Mouse (Mus musculus): ENCODE measurements around the gene Zfp704.

The Zfp704 gene

GRCm38 (mm10) chr3:9557778-9558560 lies 51.9 kb downstream of the Zfp704 start:
- in situ Hi-C loops (cut with MboI, MseI) = no loop called here

- in situ Hi-C loops (cut with MboI, MseI) = no loop called here
These were observed 53.7 kb downstream of the Zfp704 start for GRCm38 (mm10) chr3:9556137-9556536.

- in situ Hi-C loops (cut with MboI, MseI) = no loop called here
These were observed 55.0 kb downstream of the Zfp704 start for GRCm38 (mm10) chr3:9554916-9555315.

- in situ Hi-C loops (cut with MboI, MseI) = no loop called here
These were observed 57.6 kb downstream of the Zfp704 start for GRCm38 (mm10) chr3:9552332-9552731.

- in situ Hi-C loops (cut with MboI, MseI) = no loop called here
These were observed 59.0 kb downstream of the Zfp704 start for GRCm38 (mm10) chr3:9550930-9551329.

- in situ Hi-C loops (cut with MboI, MseI) = no loop called here
These were observed 60.1 kb downstream of the Zfp704 start for GRCm38 (mm10) chr3:9549815-9550214.

- in situ Hi-C loops (cut with MboI, MseI) = no loop called here
These were observed 61.7 kb downstream of the Zfp704 start for GRCm38 (mm10) chr3:9548188-9548587.

- in situ Hi-C loops (cut with MboI, MseI) = no loop called here
These were observed 62.8 kb downstream of the Zfp704 start for GRCm38 (mm10) chr3:9546882-9547620.

GRCm38 (mm10) chr3:9544421-9544820 lies 65.5 kb downstream of the Zfp704 start:
- in situ Hi-C loops (cut with MboI, MseI) = no loop called here

GRCm38 (mm10) chr3:9543916-9544315 lies 66.0 kb downstream of the Zfp704 start:
- in situ Hi-C loops (cut with MboI, MseI) = no loop called here

- in situ Hi-C loops (cut with MboI, MseI) = no loop called here
These were observed 66.4 kb downstream of the Zfp704 start for GRCm38 (mm10) chr3:9543463-9543862.

GRCm38 (mm10) chr3:9541561-9541960 lies 68.3 kb downstream of the Zfp704 start:
- in situ Hi-C loops (cut with MboI, MseI) = no loop called here

GRCm38 (mm10) chr3:9538510-9538909 lies 71.4 kb downstream of the Zfp704 start:
- in situ Hi-C loops (cut with MboI, MseI) = no loop called here

GRCm38 (mm10) chr3:9537889-9538288 lies 72.0 kb downstream of the Zfp704 start:
- in situ Hi-C loops (cut with MboI, MseI) = no loop called here

- in situ Hi-C loops (cut with MboI, MseI) = no loop called here
These were observed 79.6 kb downstream of the Zfp704 start for GRCm38 (mm10) chr3:9530097-9530780.

GRCm38 (mm10) chr3:9524429-9524828 lies 85.5 kb downstream of the Zfp704 start:
- in situ Hi-C loops (cut with MboI, MseI) = no loop called here

- in situ Hi-C loops (cut with MboI, MseI) = no loop called here
These were observed 86.6 kb downstream of the Zfp704 start for GRCm38 (mm10) chr3:9523081-9523932.

- in situ Hi-C loops (cut with MboI, MseI) = no loop called here
These were observed 87.9 kb downstream of the Zfp704 start for GRCm38 (mm10) chr3:9522009-9522408.

GRCm38 (mm10) chr3:9520728-9521054 lies 89.2 kb downstream of the Zfp704 start:
- in situ Hi-C loops (cut with MboI, MseI) = no loop called here

- in situ Hi-C loops (cut with MboI, MseI) = no loop called here
These were observed 89.7 kb downstream of the Zfp704 start for GRCm38 (mm10) chr3:9520051-9520727.

GRCm38 (mm10) chr3:9519491-9519890 lies 90.4 kb downstream of the Zfp704 start:
- in situ Hi-C loops (cut with MboI, MseI) = no loop called here

All from T-helper 2 cell (primary cell).